Mouse (Mus musculus): Measurements from ENCODE around the gene Myh9. TPM values are rescaled to one million over a fixed set of nuclear protein-coding genes. Genes with fewer than 3 reads are reported as not detected.

Gene Myh9
- polyA plus RNA-seq (2014; fragmentation: Nextera tagmentation; extraction: Ambion mirVana), result 48.8 and 53.7 TPM in 2 replicates

DNA sequence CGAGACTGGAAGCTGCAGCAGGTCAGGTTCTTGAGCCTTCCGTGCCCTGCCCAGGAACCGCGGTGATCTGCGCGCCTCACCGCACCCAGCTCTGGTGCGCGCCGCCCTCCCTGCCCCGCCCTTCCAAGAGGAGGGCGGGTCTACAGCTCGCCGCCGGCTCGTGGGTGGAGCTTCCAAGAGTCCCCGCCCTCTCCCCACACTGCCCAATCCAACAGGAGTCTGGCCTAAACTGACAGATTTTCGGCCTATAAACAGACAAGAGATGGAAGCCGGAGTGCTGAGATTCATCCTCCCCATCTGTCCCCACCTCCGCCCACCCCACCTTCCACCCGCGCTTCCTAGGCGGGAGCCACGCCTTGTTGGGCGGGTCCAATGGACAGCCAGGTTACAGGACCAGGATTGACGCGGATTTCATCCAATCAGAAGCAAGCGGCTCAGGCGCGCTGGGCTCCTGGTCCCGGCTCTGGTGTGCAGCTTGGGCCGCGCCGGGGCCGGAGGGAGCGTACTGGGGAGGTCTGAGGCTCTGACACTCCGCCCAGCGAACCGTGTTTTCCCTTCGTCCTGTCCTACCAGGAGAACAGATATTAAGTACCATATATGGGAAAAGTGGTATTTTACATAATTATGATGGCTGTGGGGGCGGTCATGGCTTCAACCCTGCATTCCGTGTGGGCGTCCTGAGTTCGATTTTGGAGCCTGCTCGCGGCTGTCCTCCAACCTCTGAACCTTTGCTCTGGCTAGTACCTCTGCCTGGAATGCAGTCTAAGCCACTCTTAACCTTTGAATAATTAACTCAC lies at the start of gene Myh9:
Myh9 (minus strand) TSS at position 129 of the 797 bp plus-strand sequence.
- H3K9me3 ChIP-seq (ENCODE audit: control insufficient read depth, low read length), result no peaks in the 10 kb centered on the region
- DNase-seq (ENCODE audit: low spot score) (peak; percentile 100), ATAC-seq (ENCODE audit: low read depth) (peak; percentile 99)
- H3K4me3 ChIP-seq (ENCODE audit: low read depth, low read length), result peak within 1 kb of the TSS; percentile 93
- no peaks in the 10 kb centered on the region for H3K36me3 ChIP-seq (ENCODE audit: control insufficient read depth, insufficient read depth, low read length)
- peak within 1 kb of the TSS; percentile 90 for H3K9ac ChIP-seq (ENCODE audit: low read depth, low read length)
- no peaks in the 10 kb centered on the region for H3K27me3 ChIP-seq (replicated peaks; ENCODE audit: control insufficient read depth, insufficient read depth, low read length)
- H3K4me2 ChIP-seq (ENCODE audit: low read depth, low read length), result peak within 1 kb of the TSS; percentile 70
- peaks cover 28% of the 10 kb centered on the region for H3K4me1 ChIP-seq (ENCODE audit: control insufficient read depth, insufficient read depth, low read length)
- WGBS, result under 1% methylated on average over 27 of the region's 46 CpGs
- H3K27ac ChIP-seq (replicated peaks; ENCODE audit: low read depth, low read length), result peak within 1 kb of the TSS; percentile 87

DNA sequence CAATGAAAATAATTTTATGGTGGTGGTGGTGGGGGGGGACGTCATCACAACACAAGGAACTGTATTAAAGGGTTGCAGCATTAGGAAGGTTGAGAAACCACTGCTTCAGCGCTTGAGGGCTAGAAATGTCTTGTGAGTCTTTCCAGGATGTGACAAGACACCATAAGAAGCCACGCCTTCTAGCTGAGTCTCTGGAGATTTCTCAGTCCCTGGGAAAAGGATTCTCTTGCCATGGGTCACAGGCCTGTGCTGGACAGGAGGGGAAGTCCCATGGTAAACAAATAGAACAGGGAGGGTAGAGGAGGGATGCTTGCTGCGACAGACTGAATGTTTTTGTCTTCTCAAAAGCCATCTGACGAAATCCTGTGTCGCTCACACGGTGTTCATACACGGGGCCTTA lies 49.8 kb upstream of the Myh9 start:
- H3K9ac ChIP-seq (ENCODE audit: low read depth, low read length), result no peak overlapping the region
- no peak overlapping the region for H3K4me3 ChIP-seq (ENCODE audit: low read depth, low read length)
- no peaks in the 10 kb centered on the region for H3K9me3 ChIP-seq (ENCODE audit: control insufficient read depth, low read length)
- H3K27ac ChIP-seq (replicated peaks; ENCODE audit: low read depth, low read length), result no peak overlapping the region
- ATAC-seq (ENCODE audit: low read depth), result no peak
- no peaks in the 10 kb centered on the region for H3K36me3 ChIP-seq (ENCODE audit: control insufficient read depth, insufficient read depth, low read length)
- DNase-seq (ENCODE audit: low spot score), result no peak
- H3K4me2 ChIP-seq (ENCODE audit: low read depth, low read length), result no peak overlapping the region
- WGBS, result 77% methylated on average over 8 of the region's 8 CpGs
- H3K4me1 ChIP-seq (ENCODE audit: control insufficient read depth, insufficient read depth, low read length), result no peaks in the 10 kb centered on the region
- no peaks in the 10 kb centered on the region for H3K27me3 ChIP-seq (replicated peaks; ENCODE audit: control insufficient read depth, insufficient read depth, low read length)

DNA sequence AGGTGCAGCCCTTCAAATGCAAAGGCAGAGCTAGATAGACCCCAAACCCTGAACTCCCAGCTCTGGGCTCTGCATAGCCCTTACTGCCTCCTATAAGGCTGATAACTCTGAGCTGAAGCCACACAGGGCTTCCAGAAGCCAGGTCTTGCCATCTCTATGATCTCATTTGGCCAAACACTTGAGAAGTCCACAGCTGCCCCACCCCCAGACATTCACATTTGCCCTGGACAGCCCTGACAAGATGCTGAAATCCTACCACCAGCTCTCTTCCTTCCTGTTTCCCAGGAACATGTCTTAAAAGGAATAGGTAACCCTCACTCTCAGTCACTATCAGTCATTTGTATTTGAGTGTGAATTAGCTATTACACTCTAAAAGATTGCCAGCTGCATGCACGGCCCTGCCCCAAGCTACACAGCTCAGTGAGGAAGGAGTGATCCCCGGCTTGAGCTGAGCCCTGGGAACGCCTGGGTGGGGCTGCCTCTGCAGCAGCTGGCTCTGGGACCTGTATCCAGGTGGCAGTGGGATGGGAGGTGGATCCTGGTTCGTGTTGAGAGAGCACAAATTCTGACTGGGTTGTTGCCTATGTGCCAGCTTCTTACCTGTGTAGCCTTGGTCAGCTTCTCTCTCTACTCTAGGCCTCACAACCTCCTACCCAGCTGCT lies 47.9 kb upstream of the Myh9 start:
- no peak for DNase-seq (ENCODE audit: low spot score)
- H3K4me1 ChIP-seq (ENCODE audit: control insufficient read depth, insufficient read depth, low read length), result no peaks in the 10 kb centered on the region
- H3K9ac ChIP-seq (ENCODE audit: low read depth, low read length), result no peak overlapping the region
- no peak for ATAC-seq (ENCODE audit: low read depth)
- no peak overlapping the region for H3K4me2 ChIP-seq (ENCODE audit: low read depth, low read length)
- H3K4me3 ChIP-seq (ENCODE audit: low read depth, low read length), result no peak overlapping the region
- H3K36me3 ChIP-seq (ENCODE audit: control insufficient read depth, insufficient read depth, low read length), result no peaks in the 10 kb centered on the region
- no peaks in the 10 kb centered on the region for H3K27me3 ChIP-seq (replicated peaks; ENCODE audit: control insufficient read depth, insufficient read depth, low read length)
- H3K9me3 ChIP-seq (ENCODE audit: control insufficient read depth, low read length), result no peaks in the 10 kb centered on the region
- no peak overlapping the region for H3K27ac ChIP-seq (replicated peaks; ENCODE audit: low read depth, low read length)
- 37% methylated on average over 4 of the region's 4 CpGs for WGBS

DNA sequence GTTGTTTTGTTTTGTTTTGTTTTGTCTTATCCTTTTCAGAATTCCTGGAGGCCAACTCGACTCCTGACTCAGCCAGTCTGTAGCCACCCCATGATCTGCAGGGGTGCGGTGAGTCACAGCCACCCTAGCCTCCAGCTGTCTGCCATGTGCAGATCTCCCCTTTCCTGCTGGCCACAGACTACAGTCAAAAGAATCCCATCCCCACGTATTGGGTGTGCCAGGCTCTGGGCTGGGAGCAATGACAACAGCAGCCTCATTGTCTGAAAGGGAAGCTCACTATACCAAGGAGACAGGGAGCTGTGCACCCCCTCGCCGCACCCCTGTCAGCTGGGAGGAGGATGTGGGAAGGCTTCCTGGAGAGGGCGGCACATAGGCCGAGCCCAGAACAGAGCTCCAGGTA lies 46.3 kb upstream of the Myh9 start:
- DNase-seq (ENCODE audit: low spot score), result no peak
- Histone ChIP-seq H3K4me3 (ENCODE audit: low read depth, low read length) (no peak overlapping the region), H3K9ac (ENCODE audit: low read depth, low read length) (no peak overlapping the region), H3K27ac (replicated peaks; ENCODE audit: low read depth, low read length) (no peak overlapping the region), H3K9me3 (ENCODE audit: control insufficient read depth, low read length) (no peaks in the 10 kb centered on the region), H3K4me2 (ENCODE audit: low read depth, low read length) (no peak overlapping the region), H3K27me3 (replicated peaks; ENCODE audit: control insufficient read depth, insufficient read depth, low read length) (no peaks in the 10 kb centered on the region), H3K4me1 (ENCODE audit: control insufficient read depth, insufficient read depth, low read length) (peaks cover 5% of the 10 kb centered on the region), H3K36me3 (ENCODE audit: control insufficient read depth, insufficient read depth, low read length) (no peaks in the 10 kb centered on the region)
- WGBS, result 38% methylated on average over 7 of the region's 7 CpGs
- ATAC-seq (ENCODE audit: low read depth), result no peak

DNA sequence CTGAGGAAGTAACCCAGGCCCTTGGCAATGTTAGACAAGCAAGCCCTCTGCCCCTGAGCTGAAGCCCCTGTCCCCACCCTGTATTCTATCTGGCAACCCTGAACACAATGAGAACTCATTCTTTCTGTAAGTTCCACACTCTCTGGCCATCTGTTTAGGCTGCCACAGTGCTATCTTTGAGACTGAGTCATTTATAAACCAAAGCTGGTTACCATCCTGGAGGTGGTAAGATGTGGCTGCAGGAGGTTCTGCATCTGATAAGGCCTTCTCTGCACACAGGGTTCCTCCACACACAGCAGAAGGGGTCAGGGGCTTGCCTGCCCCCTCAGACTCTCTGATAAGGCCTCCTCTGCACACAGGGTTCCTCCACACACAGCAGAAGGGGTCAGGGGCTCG lies 45.1 kb upstream of the Myh9 start:
- H3K4me3 ChIP-seq (ENCODE audit: low read depth, low read length), result no peak overlapping the region
- peaks cover 13% of the 10 kb centered on the region for H3K4me1 ChIP-seq (ENCODE audit: control insufficient read depth, insufficient read depth, low read length)
- no peak overlapping the region for H3K9ac ChIP-seq (ENCODE audit: low read depth, low read length)
- no peak overlapping the region for H3K27ac ChIP-seq (replicated peaks; ENCODE audit: low read depth, low read length)
- H3K36me3 ChIP-seq (ENCODE audit: control insufficient read depth, insufficient read depth, low read length), result no peaks in the 10 kb centered on the region
- H3K9me3 ChIP-seq (ENCODE audit: control insufficient read depth, low read length), result no peaks in the 10 kb centered on the region
- ATAC-seq (ENCODE audit: low read depth) (no peak), DNase-seq (ENCODE audit: low spot score) (no peak)
- WGBS, result 64% methylated on average over 1 of the region's 1 CpGs
- no peaks in the 10 kb centered on the region for H3K27me3 ChIP-seq (replicated peaks; ENCODE audit: control insufficient read depth, insufficient read depth, low read length)
- no peak overlapping the region for H3K4me2 ChIP-seq (ENCODE audit: low read depth, low read length)

DNA sequence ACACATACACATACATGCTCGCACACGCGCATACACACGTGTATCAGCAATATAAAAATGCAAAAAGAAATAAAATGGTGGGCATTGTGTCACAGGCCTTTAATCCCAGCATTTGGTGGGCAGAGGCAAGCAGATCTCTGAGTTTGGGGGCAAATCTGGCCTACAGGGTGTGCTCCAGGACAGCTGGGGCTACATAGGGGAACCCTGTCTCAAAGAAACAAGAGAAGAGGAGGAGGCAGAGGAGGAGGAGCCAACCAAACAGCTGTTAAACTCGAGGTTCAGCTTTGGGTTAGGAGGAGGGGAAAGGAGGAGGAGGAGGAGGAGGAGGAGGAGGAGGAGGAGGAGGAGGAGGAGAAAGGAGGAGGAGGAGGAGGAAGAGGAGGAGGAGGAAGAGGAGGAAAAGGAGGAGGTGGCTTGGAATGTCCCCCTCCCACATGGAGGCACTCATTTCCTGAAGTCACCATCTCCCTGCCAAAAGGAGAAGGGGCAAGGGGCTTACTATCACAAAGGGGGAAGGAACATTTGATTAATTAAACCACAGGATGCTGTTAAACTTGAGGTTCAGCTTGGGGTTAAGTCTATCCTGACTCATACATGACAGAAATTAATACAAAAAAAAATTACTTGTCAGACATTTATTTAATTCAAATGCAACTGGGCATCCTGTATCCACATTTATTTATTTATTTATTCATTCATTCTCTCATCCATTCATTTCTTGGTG lies 44.6 kb upstream of the Myh9 start:
- Histone ChIP-seq H3K4me2 (ENCODE audit: low read depth, low read length) (no peak overlapping the region), H3K4me3 (ENCODE audit: low read depth, low read length) (no peak overlapping the region), H3K9ac (ENCODE audit: low read depth, low read length) (no peak overlapping the region), H3K27ac (replicated peaks; ENCODE audit: low read depth, low read length) (no peak overlapping the region), H3K27me3 (replicated peaks; ENCODE audit: control insufficient read depth, insufficient read depth, low read length) (no peaks in the 10 kb centered on the region), H3K36me3 (ENCODE audit: control insufficient read depth, insufficient read depth, low read length) (no peaks in the 10 kb centered on the region), H3K9me3 (ENCODE audit: control insufficient read depth, low read length) (no peaks in the 10 kb centered on the region), H3K4me1 (ENCODE audit: control insufficient read depth, insufficient read depth, low read length) (peaks cover 13% of the 10 kb centered on the region)
- DNase-seq (ENCODE audit: low spot score) (no peak), ATAC-seq (ENCODE audit: low read depth) (no peak)
- WGBS, result 97% methylated on average over 4 of the region's 5 CpGs

DNA sequence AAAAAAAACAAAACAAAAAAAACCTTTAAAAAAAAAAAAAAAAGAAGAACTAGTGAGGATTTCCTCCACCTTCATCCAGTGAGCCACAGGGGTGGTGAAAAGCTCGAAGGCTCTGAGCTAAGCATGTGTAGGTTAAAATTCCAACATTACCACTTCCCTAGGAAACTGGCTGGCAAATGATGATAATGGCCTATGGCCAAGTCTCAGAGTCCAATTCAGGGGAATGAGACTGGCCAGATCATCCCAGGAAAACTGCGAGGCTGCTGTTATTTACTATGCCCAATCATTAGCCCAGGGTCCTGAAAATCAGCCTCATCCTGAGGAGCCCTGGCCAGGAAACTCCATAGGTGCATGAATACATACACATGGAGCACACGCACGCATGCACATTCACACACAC lies 44.0 kb upstream of the Myh9 start:
- no peak overlapping the region for H3K27ac ChIP-seq (replicated peaks; ENCODE audit: low read depth, low read length)
- H3K4me2 ChIP-seq (ENCODE audit: low read depth, low read length), result no peak overlapping the region
- H3K9ac ChIP-seq (ENCODE audit: low read depth, low read length), result no peak overlapping the region
- H3K4me3 ChIP-seq (ENCODE audit: low read depth, low read length), result no peak overlapping the region
- H3K36me3 ChIP-seq (ENCODE audit: control insufficient read depth, insufficient read depth, low read length), result no peaks in the 10 kb centered on the region
- 80% methylated on average over 4 of the region's 4 CpGs for WGBS
- no peaks in the 10 kb centered on the region for H3K27me3 ChIP-seq (replicated peaks; ENCODE audit: control insufficient read depth, insufficient read depth, low read length)
- ATAC-seq (ENCODE audit: low read depth) (no peak), DNase-seq (ENCODE audit: low spot score) (no peak)
- no peaks in the 10 kb centered on the region for H3K9me3 ChIP-seq (ENCODE audit: control insufficient read depth, low read length)
- H3K4me1 ChIP-seq (ENCODE audit: control insufficient read depth, insufficient read depth, low read length), result peaks cover 13% of the 10 kb centered on the region

DNA sequence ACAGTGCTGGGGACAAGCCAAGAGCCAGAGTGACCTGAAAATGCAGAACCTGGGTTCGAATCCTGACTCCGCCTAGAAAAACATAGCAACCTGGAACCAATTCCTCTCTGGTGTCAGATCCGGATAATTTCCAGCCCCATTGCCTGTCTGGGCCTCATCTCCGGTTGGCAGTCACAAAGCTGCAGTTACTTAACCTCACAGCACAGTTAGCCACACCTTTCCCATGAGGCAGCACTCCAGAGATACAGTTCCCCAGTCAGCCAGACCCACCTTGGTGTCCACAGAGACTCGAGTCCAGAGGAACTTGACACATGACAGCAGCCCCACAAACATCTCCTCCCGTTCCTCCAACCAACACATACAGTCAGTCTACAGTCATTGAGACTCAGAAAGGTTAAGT lies 43.2 kb upstream of the Myh9 start:
- no peak overlapping the region for H3K4me2 ChIP-seq (ENCODE audit: low read depth, low read length)
- no peak overlapping the region for H3K27ac ChIP-seq (replicated peaks; ENCODE audit: low read depth, low read length)
- 83% methylated on average over 6 of the region's 6 CpGs for WGBS
- H3K4me3 ChIP-seq (ENCODE audit: low read depth, low read length), result no peak overlapping the region
- no peaks in the 10 kb centered on the region for H3K9me3 ChIP-seq (ENCODE audit: control insufficient read depth, low read length)
- no peak for ATAC-seq (ENCODE audit: low read depth)
- H3K4me1 ChIP-seq (ENCODE audit: control insufficient read depth, insufficient read depth, low read length), result peaks cover 13% of the 10 kb centered on the region
- DNase-seq (ENCODE audit: low spot score), result no peak
- no peaks in the 10 kb centered on the region for H3K36me3 ChIP-seq (ENCODE audit: control insufficient read depth, insufficient read depth, low read length)
- H3K27me3 ChIP-seq (replicated peaks; ENCODE audit: control insufficient read depth, insufficient read depth, low read length), result no peaks in the 10 kb centered on the region
- no peak overlapping the region for H3K9ac ChIP-seq (ENCODE audit: low read depth, low read length)

Measured in embryonic facial prominence, embryonic 14.5 days (tissue).